Mouse (Mus musculus): ENCODE data around the gene Itgb1bp2.
A peak's percentile ranks its signal among the peaks of the same experiment; 100 is the strongest.

The Itgb1bp2 gene

DNA sequence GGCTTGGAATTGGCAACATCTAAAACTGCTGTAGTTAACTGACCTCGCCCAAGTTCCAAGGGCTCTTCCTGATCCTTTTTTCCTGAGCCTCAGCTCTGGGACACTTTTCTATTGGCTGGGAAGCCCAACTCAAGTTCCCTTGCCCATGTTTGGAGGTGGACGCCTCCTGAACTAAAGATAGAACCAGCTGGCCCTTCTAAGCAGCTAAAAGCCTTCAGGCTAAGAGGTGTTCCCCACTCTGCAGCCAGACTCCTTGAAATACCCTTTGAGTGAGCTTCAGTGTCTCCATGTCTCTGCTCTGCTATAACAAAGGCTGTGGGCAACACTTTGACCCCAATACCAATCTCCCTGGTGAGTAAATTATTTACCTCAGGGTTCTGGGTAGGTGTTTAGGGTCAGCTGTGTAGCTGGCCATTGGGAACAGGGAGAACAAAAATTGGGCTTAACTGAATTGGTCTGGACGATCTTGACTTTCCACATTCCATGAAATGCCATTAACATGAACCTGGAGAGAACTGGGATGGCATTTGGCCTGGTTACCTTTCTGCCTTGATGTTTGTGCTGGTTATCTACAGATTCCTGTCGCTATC is at the start of gene Itgb1bp2:
TSS of gene Itgb1bp2 (plus strand) at position 203 of the 590 bp plus-strand sequence.
- DNase-seq: no peak

GRCm38 (mm10) chrX:101418946-101419724 is 29.8 kb upstream of the Itgb1bp2 start:
- peak; percentile 55 to 70 for DNase-seq

- DNase-seq: peak; percentile 87 to 89
Measured at GRCm38 (mm10) chrX:101419725-101420699, 28.9 kb upstream of the Itgb1bp2 start.

- no peak for DNase-seq
Measured at GRCm38 (mm10) chrX:101420700-101421095, 28.2 kb upstream of the Itgb1bp2 start, which contains the start of gene Zmym3. Zmym3 (minus strand) TSS chrX:101420849.

GRCm38 (mm10) chrX:101423462-101423861 is 25.4 kb upstream of the Itgb1bp2 start:
- no peak for DNase-seq

GRCm38 (mm10) chrX:101427774-101428173 is 21.1 kb upstream of the Itgb1bp2 start:
- DNase-seq: no peak

DNA sequence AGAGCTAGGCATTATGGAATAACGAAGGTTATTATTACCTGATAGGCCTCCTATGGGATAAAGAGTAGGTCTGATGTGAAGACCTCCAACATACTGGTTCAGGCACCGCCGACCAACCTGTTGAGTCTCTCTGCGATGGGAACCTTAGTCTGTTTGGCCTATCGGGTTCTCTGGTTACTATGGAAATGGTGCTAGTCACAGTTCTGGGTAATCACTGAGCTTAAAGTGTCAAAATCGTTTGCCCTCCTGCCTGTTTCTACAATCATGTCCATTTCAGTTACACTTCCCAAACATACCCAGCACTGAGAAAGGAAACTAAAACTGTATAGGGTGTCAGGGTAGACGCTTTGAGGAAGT is 20.1 kb upstream of the Itgb1bp2 start:
- DNase-seq: peak in 1 of 2 experiments; percentile 26

GRCm38 (mm10) chrX:101429142-101429949 is 19.5 kb upstream of the Itgb1bp2 start, which contains the start of gene Nono:
Nono (plus strand) TSS chrX:101429318.
- peak; percentile 78 to 86 for DNase-seq

- no peak for DNase-seq
Measured at GRCm38 (mm10) chrX:101429976-101430375, 18.9 kb upstream of the Itgb1bp2 start.

- no peak for DNase-seq
Measured at GRCm38 (mm10) chrX:101451147-101451546, 2.3 kb downstream of the Itgb1bp2 start.

DNA sequence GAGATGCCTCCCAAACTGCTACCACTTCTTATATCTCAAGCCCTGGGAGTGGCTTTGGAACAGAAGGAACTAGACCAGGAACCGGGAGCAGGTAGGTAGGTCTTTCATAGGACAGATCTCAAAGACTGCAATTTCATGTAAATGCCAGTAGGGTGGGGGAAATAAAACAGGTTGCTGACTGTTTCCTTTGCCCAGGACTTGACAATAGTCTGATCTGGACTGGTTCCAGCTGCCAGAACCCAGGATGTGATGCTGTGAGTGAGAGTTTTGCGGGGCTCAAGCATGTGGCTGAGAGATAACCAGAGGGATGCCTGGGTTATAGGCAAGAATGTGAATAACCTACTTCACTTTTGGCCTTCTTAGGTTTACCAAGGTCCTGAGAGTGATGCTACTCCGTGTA is 2.7 kb downstream of the Itgb1bp2 start:
- no peak for DNase-seq

DNA sequence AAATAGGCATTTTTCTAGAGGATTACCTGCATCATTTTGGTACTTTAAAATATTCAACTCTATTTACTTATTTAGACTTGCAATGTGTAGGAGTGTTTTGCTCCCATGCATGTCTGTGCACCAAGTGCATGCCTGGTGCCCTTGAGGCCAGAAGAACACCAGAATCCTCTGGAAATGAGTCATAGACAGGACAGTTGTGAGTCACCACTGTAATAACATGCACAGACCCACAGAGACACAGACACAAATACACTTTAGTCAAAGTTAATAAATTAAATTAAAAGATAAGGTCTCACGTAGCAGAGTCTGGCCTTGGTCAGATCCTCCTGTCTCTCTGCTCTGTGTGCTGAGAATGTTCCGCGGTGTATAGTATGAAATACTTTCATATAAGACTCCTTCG is 23.3 kb downstream of the Itgb1bp2 start:
- DNase-seq: no peak

- DNase-seq: no peak
Measured at GRCm38 (mm10) chrX:101481604-101482350, 32.9 kb downstream of the Itgb1bp2 start.

DNA sequence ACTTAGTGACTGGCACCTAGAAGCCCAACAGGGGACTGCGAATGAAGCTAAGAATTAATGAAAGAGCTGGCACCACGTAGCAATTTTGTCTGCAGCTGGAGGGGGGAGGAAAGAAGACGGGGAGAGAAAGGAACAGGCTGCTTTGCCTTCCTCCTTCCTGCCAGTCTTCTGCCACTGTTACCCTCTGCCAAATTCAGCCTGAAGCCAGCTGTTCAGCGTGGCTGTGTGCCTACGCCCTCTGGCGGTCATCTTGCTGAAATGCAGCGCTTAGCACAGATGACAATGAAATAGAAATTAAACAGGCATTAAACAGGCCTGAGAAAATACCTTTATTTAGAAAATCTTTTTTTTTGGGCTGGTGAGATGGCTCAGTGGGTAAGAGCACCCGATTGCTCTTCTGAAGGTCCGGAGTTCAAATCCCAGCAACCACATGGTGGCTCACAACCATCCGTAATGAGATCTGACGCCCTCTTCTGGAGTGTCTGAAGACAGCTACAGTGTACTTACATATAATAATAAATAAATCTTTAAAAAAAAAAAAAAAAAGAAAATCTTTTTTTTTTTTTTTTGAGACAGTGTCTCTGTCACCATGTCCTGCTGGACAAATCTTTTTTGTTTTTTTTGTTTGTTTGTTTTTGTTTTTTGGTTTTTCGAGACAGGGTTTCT is 37.7 kb downstream of the Itgb1bp2 start:
- DNase-seq: peak; percentile 60 to 67
